Mouse (Mus musculus) kidney, adult 11 months (tissue): ENCODE data around the gene Fam69b.
"Not testable (repeated sequence)": the region's sequence is repeated elsewhere in the genome, so short reads cannot be mapped to it uniquely, and the experiment has no call there.

Source experiments
- DNase-seq: peaks from one replicate; pipeline ENCODE4 v3.0.0; 2022

The Fam69b gene

DNA sequence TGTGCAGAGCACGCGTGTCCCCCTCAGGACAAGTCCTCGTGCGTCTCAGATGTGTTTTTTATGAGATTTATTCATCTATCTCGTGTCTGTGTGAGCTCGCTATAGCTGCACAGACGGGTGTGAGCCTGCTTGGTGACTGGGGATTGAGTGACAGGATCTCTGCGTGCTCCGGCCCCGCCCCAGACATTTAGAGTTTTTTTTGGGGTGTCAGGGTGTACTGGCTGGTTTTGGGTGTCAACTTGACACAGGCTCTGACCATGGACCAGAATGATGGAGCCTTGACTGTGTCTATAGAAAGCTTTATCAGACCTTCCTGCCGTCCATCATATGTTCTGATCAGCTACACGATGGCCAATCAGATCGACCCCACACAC lies 34.2 kb downstream of the Fam69b start:
- DNase-seq = no peak

DNA sequence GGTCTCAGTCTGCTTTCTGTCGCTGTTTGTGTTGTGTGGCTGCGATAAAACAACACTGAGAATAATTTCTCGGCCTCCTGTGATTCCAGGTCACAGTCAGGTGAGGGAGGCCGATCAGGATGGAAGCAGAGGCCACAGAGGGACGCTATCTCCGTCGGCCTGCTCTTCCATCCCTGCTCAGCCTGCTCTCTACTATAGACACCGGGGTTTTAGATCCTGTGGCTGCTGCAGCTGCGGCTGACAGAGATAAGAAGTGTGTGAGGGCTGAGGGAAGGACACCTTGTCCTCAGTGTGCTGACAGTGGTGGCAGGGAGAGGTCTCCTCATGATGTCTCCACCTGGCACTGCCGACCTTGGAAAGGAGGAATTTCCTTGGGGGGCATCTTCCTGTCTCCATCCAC lies 34.9 kb downstream of the Fam69b start:
- DNase-seq = no peak

DNA sequence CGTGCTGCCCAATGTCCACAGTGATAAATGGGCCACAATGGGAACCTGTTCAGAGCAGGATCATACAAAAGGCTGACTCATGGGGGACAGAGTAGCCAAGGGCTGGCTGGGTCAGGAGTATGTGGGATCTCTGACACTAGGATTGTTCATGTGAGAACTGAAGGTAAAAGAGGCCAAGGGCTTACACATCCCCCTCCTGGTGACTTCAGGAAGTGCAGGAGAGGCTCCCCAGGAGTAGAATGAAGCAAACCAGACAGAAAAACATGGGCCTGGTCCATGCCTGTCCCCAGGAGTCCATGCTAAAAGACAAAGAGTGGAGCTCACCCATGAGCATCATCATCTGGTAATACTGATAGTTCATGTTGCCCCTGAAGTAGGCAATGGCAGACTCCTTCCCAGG lies 35.3 kb downstream of the Fam69b start:
- DNase-seq = not testable (repeated sequence)

DNA sequence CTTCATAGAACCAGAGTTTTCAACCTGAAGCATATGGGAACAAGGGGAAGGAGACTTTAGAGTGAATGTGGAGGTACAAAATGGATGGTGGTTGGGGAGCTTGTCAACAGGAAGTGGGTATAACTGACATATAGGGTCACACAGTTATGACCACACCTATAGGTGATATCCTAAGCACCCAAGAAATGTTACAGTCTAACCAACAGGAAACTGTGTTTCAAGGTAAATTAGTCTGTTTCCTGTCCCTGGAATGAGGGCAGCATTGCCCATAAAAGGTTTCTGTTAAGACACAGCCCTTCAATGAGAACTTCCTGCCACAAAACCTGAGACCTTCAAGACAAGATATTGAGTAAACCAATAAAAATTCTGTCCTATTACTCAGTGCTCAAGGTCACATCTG lies 40.5 kb downstream of the Fam69b start:
- no peak for DNase-seq

DNA sequence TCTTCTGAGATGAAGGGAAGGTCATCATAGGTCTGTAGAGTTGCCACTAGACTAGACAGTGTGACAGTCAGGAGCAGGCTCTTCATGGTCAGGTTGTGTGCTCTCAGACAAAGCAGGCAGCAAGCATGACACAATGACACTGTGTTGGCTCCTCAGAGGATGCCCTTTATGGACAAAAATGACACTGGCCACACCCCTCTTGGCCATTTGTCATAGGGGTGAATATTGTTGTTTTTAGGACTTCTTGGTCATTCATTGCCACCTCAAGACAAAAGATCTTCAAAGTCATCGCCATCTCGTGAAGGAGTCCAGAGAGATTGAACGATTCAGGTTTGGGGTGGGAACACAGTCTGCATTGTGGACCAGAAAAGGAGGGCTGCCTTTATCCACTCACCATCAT lies 42.9 kb downstream of the Fam69b start, which contains the start of gene Lcn4:
TSS of gene Lcn4 (minus strand) at position 101 of the 400 bp plus-strand sequence.
- DNase-seq = no peak
